Mouse (Mus musculus) gastrocnemius, postnatal 10 days (tissue): ENCODE results near the gene Capn5. TPM values are rescaled to one million over a fixed set of nuclear protein-coding genes. Genes with fewer than 3 reads are reported as not detected.

ENCODE experiments used
- DNase-seq: peaks from one replicate; pipeline ENCODE4 v3.0.0; 2021; ENCODE audit warnings: mixed read lengths
- total RNA-seq, 2 experiments: library from RNA; stranded (reverse); gene quantifications; 2 replicates each; pipeline ENCODE4 v1.2.3; 2021

Gene Capn5
- total RNA-seq, 2 experiments from 2014 or later, result 4.7 TPM

DNA sequence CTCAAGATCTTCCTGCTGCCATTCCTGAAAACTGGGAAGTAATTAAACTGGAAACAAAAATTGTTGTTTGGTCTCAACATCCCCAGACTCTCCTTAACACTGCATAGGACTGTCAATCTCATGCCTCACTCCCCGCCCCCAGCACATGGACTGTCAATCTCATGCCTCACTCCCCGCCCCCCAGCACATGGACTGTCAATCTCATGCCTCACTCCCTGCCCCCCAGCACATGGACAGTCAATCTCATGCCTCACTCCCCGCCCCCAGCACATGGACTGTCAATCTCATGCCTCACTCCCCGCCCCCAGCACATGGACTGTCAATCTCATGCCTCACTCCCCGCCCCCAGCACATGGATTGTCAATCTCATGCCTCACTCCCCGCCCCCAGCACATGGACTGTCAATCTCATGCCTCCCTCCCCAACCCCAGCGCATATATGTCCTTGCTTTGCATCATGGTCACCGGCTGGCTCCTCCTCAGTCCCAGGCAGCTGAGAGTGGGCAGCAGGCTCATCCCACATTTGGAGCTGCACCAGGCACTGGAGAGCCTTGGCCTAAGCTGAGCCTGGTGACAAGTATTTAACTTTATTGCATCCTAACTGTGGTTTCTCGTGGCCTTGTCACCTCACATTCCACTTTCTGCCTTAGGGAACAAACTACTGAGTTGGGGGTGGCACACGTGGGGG is 29.2 kb downstream of the Capn5 start:
- no peak for DNase-seq

- DNase-seq, result no peak
Observed at GRCm38 (mm10) chr7:98147766-98148165, 30.3 kb downstream of the Capn5 start.

DNA sequence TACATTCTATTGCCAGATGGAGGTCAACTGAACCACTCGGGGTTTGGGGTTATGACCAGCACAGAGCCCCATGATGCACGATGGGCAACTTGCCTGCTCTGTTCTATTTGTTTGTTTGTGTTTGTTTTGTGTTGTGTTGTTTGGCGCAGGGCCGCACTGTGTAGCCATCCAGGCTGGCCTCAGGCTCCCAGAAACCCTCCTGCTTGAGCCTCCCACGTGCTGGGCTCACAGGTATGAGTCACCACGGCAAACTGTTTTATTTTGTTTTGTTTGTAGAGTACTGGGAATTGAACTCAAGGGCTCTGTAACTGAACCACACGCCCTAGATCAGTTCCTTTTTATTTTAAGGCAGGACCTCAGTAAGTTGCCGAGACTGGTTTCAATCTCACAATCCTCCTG is 31.6 kb downstream of the Capn5 start:
- no peak for DNase-seq

DNA sequence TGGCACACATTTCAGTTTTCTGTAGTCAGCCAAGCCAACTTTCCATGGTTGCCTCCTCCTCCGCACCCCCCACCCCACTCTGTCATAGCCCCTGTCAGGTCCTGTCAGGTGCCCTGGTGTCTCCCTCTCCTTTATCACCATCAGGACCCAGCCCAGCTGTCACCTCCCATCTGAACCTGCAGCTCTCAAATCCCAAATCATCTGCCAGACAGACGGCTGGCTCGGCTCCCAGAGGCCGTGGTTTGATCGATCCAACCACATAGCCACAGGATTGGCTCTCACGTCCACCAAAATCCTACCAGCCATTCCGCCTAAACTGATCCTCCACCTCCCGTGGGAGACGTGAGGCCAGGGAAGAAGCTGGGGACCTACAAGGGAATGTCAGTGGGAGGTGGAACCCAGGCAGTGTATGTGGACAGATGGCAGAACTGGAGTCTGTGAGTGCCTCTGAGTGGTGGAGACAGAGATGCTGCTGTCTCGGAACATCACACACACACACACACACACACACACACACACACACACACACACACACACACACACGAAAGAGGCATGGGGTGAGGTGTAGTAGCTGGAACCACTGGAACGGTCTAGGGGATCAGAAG is 32.1 kb downstream of the Capn5 start:
- DNase-seq, result no peak

- DNase-seq, result no peak
Observed at GRCm38 (mm10) chr7:98145402-98145801, 32.7 kb downstream of the Capn5 start, which contains the start of gene Omp. Gene Omp, minus strand, starts transcription at chr7:98145502.

- no peak for DNase-seq
Observed at GRCm38 (mm10) chr7:98142648-98143047, 35.4 kb downstream of the Capn5 start.

GRCm38 (mm10) chr7:98142247-98142646 is 35.8 kb downstream of the Capn5 start:
- no peak for DNase-seq

DNA sequence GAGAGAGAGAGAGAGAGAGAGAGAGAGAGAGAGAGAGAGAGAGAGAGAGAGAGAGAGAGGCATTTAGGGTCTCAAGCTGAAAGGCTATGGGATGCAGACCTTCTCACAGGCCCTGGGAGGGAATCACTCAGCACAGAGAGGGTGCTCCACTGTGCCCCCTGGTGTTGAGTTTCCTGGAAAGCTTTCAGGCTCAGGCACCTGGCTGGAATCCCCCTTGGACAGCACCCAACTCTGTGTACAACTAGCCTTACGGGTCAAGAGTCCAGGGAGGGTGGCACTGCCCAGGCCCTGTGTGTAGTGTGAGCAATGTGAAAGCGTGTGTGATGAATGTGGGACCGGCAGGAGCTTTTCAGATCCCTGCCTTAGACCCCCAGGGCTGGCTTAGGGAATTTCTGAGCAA is 36.9 kb downstream of the Capn5 start:
- peak; percentile 46 for DNase-seq

DNA sequence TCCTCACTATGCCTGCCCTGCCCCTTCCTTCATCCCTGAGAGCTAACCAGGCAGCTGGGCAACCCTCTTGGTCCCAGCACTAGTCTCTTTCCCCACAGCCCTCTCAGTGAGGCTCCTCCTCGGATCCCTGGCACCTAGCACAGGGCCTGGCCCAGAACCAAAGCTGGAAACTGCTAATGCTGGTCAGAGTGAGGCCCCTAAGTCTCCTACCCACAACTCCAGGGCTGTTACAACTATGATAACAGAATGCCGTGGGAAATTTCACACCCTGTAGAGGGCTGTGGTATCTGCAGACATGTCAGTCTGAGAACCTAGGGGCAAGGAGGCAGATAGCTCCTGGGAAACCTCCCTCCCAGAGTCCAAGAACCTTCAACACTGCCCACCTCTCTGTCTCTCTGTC is 37.5 kb downstream of the Capn5 start:
- DNase-seq, result peak; percentile 46

GRCm38 (mm10) chr7:98139216-98139615 is 38.9 kb downstream of the Capn5 start:
- DNase-seq, result no peak

DNA sequence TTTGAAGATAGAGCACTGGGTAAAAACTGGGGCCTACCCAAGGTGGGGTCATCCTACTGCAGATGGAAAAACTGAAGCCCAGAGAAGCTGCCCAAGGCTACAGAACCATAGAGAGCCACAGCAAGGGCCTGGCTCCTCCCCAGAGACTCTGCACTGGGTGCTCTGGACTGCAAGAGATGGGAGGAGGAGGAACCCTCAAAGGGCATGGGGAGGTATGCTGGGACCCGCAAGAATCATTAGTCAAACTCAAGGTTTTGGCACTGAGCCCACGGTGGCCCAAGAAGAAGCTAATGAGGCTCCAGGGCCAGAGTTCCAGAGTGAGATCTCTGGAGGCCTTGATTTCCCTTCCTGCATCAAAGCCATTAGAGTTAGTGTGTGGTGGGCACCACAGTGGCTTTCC is 40.1 kb downstream of the Capn5 start:
- DNase-seq, result no peak

DNA sequence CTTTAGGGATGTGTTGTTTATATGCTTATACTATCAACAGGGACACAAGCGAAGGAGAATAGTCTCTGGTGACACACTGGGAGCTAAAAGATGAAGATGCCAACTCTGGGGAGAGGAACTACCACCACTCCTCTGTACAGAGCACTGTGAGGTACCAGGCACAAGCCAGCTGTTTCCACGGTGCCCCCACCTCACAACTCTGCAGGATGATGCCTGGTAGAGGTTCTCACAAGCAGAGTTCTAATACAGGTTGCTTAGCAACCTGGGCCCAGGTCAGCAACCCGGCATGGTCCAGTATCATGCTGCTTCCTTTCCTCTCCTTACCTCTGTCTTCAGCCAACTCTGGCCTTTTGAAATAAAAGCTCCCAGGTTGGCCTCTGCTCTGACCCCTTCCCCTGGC is 40.5 kb downstream of the Capn5 start:
- no peak for DNase-seq

- no peak for DNase-seq
Observed at GRCm38 (mm10) chr7:98131751-98132150, 46.3 kb downstream of the Capn5 start.

DNA sequence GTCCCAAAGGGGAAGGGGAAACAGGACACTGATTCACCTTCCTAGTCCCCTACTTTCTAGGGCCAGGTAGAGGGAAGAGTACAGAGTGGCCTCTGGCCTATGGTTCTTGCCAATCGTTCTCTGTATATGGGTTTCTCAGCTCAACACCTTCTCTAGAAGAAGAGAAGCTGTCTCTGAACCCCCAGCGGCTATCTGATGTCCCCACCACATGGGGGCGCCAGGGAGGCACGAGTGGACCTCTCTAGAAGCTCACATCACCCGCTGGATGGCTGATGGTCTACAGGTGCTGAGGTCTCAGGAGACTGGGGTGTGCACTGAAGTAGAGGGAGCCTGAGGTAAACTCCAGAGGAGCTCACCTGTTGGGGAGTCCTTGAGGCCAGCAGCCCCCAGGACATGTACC is 52.6 kb downstream of the Capn5 start:
- DNase-seq, result peak; percentile 62

DNA sequence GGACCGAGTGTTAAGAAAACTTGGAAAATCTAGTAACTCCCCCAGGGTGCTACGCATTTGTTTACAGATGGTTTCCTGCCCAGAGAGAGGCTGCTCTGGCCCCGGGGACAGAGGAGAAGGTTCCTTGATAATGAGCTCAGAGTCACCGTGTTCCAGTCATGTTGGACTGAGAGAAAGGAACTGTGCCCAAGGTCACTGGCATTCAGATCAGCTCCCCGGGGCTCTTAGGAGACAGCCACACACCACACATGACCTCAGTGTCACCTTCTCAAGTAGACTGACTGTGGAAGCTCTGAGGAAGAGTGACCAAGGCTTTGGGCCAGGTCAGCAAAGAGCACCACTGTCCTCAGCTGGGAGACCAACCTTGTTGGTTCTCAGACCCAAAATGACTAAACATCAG is 53.4 kb downstream of the Capn5 start:
- DNase-seq, result no peak

GRCm38 (mm10) chr7:98121673-98122072 is 56.4 kb downstream of the Capn5 start:
- no peak for DNase-seq

GRCm38 (mm10) chr7:98121241-98121640 is 56.8 kb downstream of the Capn5 start:
- no peak for DNase-seq

DNA sequence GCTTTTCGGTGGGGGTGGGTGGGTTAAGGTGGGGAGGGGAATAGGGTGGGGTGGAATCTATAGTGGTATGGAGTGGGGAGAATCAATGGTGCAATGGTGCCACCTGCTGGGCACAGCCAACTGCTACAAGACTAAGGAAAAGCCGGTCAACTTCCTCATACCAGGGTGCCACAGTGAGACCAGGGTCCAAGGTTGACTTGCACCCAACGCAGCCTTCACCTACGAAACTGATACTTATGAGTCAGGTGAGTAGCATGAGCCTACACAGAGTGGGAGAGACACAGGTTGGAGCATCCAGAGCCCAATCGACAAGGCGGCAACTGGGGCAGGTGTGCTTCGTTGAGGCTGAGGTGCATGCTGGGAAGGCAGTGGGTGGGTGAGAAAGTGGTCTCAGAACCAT is 57.7 kb downstream of the Capn5 start:
- peak; percentile 70 for DNase-seq

GRCm38 (mm10) chr7:98119961-98120232 is 58.2 kb downstream of the Capn5 start:
- no peak for DNase-seq

- DNase-seq, result no peak
Observed at GRCm38 (mm10) chr7:98119179-98119960, 58.7 kb downstream of the Capn5 start, which contains the start of gene Myo7a. Gene Myo7a, minus strand, starts transcription at chr7:98119524.

GRCm38 (mm10) chr7:98117012-98117660 is 60.9 kb downstream of the Capn5 start:
- peak; percentile 85 for DNase-seq

GRCm38 (mm10) chr7:98114656-98115055 is 63.4 kb downstream of the Capn5 start:
- DNase-seq, result no peak

- no peak for DNase-seq
Observed at GRCm38 (mm10) chr7:98111233-98111632, 66.8 kb downstream of the Capn5 start.
